14 mouse cellular contexts compared by ENCODE assay signal in the genomic region with DNA sequence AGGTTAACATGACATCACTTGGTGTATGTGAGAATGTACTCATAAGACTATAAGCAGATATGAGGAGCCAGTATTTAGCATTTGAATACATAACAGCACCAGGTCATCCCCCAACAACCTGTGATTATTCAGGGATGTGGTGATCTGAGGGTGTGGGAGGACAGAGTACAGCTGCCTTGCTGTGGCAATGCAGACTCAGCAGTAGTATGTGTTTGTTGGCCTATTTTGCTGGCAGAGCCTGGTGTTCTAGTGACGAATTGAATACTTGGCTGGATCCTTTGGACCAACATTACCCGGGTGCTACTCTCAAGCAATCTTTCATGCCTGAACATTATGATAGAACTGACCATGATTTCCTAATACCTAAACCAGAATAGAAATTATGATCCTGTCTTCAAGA.
DNase-seq lines count a peak whose midpoint lies in the region; ATAC-seq lines count a peak whose summit lies in the region.
"Had no signal": no experiment of that assay in that cellular context is flagged by ENCODE, and none has a peak within 500 bp of the region (broad histone marks: within the 10 kb centered on the region; RNA-seq: fewer than 3 reads in every experiment).

No protein-coding gene starts in this region.

- no peak overlapping the region for H3K4me2 ChIP-seq in kidney, embryonic 15.5 days

- H3K4me3 ChIP-seq in kidney, embryonic 15.5 days (replicated peaks), result no peak overlapping the region

- peak; percentile 8 for DNase-seq in kidney, postnatal 14 days
- DNase-seq in fibroblast of lung, adult 2 months (ENCODE audit: low read depth), result peak; percentile 90
- peak; percentile 13 to 33 for DNase-seq in heart, postnatal 14 days
- DNase-seq in lung, postnatal 14 days, result peak; percentile 61
- no peak for DNase-seq in B cell, adult 2 months
- DNase-seq: adrenal gland, postnatal 36 days; cerebellum, adult 11-12 months; layer of hippocampus, adult 9-11 months; right cerebral cortex, postnatal 4 days had no signal

- H3K4me1 ChIP-seq in kidney, embryonic 15.5 days, result no peaks in the 10 kb centered on the region

- H3K27me3 ChIP-seq in kidney, embryonic 15.5 days, result no peaks in the 10 kb centered on the region

- no peak overlapping the region for H3K9ac ChIP-seq in kidney, embryonic 15.5 days

- 87% methylated on average over 2 of the region's 2 CpGs for WGBS in kidney, embryonic 15.5 days

- H3K27ac ChIP-seq in kidney, embryonic 15.5 days, result no peak overlapping the region
- H3K27ac ChIP-seq: macrophage; stomach, postnatal 0 days had no signal

- H3K9me3 ChIP-seq in kidney, embryonic 15.5 days (replicated peaks), result no peaks in the 10 kb centered on the region

- ATAC-seq in kidney, embryonic 15.5 days (replicated peaks; ENCODE audit: low FRiP score), result no peak
- no peak for ATAC-seq in erythroblast, adult 5-6 weeks (replicated peaks; ENCODE audit: low FRiP score, poor library complexity, severe bottlenecking)
- ATAC-seq: forebrain, embryonic 16.5 days had no signal

- intact Hi-C loops in heart, postnatal 14 days (cut with DNase I), result no loop called here

- no peaks in the 10 kb centered on the region for H3K36me3 ChIP-seq in kidney, embryonic 15.5 days

Comparison
In these comparisons a context has a peak if more than half of its experiments do, and no peak if none do; other contexts are left out.
1. DNase-seq: peak in kidney, postnatal 14 days (single experiment), fibroblast of lung, adult 2 months (single experiment), heart, postnatal 14 days (2 of 2) and lung, postnatal 14 days (single experiment); none in B cell, adult 2 months (0 of 2).